Mouse (Mus musculus): ENCODE results near the gene Vkorc1. TPM values are rescaled to one million over a fixed set of nuclear protein-coding genes. Genes with fewer than 3 reads are reported as not detected.

The Vkorc1 gene
- polyA plus RNA-seq, 1 experiment from 2014 or later: 52.9 TPM

- H3K4me1 ChIP-seq: peaks cover 11% of the 10 kb centered on the region
- no peak within 1 kb of the TSS for H3K4me3 ChIP-seq
- no peaks in the 10 kb centered on the region for H3K27me3 ChIP-seq (replicated peaks)
- no peaks in the 10 kb centered on the region for H3K9me3 ChIP-seq
- peaks cover 30% of the 10 kb centered on the region for H3K36me3 ChIP-seq (replicated peaks)
- no peak within 1 kb of the TSS for H3K9ac ChIP-seq
- no peak within 1 kb of the TSS for H3K27ac ChIP-seq
- H3K4me2 ChIP-seq: no peak within 1 kb of the TSS
- ATAC-seq (replicated peaks): no peak
- WGBS: 47% methylated on average over 4 of the region's 4 CpGs
These were observed 4.6 kb downstream of the Vkorc1 start, which contains the start of gene Prss53 for GRCm38 (mm10) chr7:127890798-127891197. Prss53 (minus strand) TSS chr7:127890970.

GRCm38 (mm10) chr7:127888821-127889220, 6.6 kb downstream of the Vkorc1 start:
- Histone ChIP-seq H3K4me1 (peaks cover 16% of the 10 kb centered on the region), H3K9me3 (no peaks in the 10 kb centered on the region), H3K9ac (no peak overlapping the region), H3K27me3 (replicated peaks) (no peaks in the 10 kb centered on the region), H3K27ac (no peak overlapping the region), H3K4me3 (no peak overlapping the region), H3K4me2 (no peak overlapping the region), H3K36me3 (replicated peaks) (peaks cover 46% of the 10 kb centered on the region)
- WGBS: 84% methylated on average over 3 of the region's 3 CpGs
- no peak for ATAC-seq (replicated peaks)

- Histone ChIP-seq H3K9ac (no peak overlapping the region), H3K4me1 (peaks cover 21% of the 10 kb centered on the region), H3K9me3 (no peaks in the 10 kb centered on the region), H3K4me2 (no peak overlapping the region), H3K27ac (no peak overlapping the region), H3K4me3 (no peak overlapping the region), H3K27me3 (replicated peaks) (no peaks in the 10 kb centered on the region), H3K36me3 (replicated peaks) (peaks cover 55% of the 10 kb centered on the region)
- WGBS: 84% methylated on average over 3 of the region's 3 CpGs
- ATAC-seq (replicated peaks): no peak
These were observed 7.6 kb downstream of the Vkorc1 start for GRCm38 (mm10) chr7:127887781-127888180.

GRCm38 (mm10) chr7:127887191-127887590, 8.2 kb downstream of the Vkorc1 start:
- peaks cover 59% of the 10 kb centered on the region for H3K36me3 ChIP-seq (replicated peaks)
- no peak for ATAC-seq (replicated peaks)
- H3K27ac ChIP-seq: no peak overlapping the region
- WGBS: 90% methylated on average over 8 of the region's 8 CpGs
- no peaks in the 10 kb centered on the region for H3K9me3 ChIP-seq
- no peak overlapping the region for H3K4me3 ChIP-seq
- H3K4me1 ChIP-seq: peaks cover 25% of the 10 kb centered on the region
- H3K4me2 ChIP-seq: no peak overlapping the region
- H3K9ac ChIP-seq: no peak overlapping the region
- no peaks in the 10 kb centered on the region for H3K27me3 ChIP-seq (replicated peaks)

- Histone ChIP-seq H3K27ac (no peak overlapping the region), H3K9ac (no peak overlapping the region; the same call in 1 of the 2 replicates), H3K4me1 (peaks cover 25% of the 10 kb centered on the region), H3K36me3 (replicated peaks) (peaks cover 60% of the 10 kb centered on the region), H3K4me2 (no peak overlapping the region), H3K9me3 (no peaks in the 10 kb centered on the region), H3K27me3 (replicated peaks) (no peaks in the 10 kb centered on the region), H3K4me3 (no peak overlapping the region)
- ATAC-seq (replicated peaks): no peak
- 93% methylated on average over 6 of the region's 6 CpGs for WGBS
These were observed 8.9 kb downstream of the Vkorc1 start for GRCm38 (mm10) chr7:127886551-127886950.

- Histone ChIP-seq H3K27ac (no peak overlapping the region), H3K27me3 (replicated peaks) (no peaks in the 10 kb centered on the region), H3K9ac (no peak overlapping the region), H3K4me3 (no peak overlapping the region), H3K4me2 (no peak overlapping the region), H3K4me1 (peaks cover 25% of the 10 kb centered on the region), H3K9me3 (no peaks in the 10 kb centered on the region), H3K36me3 (replicated peaks) (peaks cover 66% of the 10 kb centered on the region)
- WGBS: 74% methylated on average over 6 of the region's 6 CpGs
- no peak for ATAC-seq (replicated peaks)
These were observed 9.5 kb downstream of the Vkorc1 start for GRCm38 (mm10) chr7:127885951-127886350.

- Histone ChIP-seq H3K36me3 (replicated peaks) (peaks cover 53% of the 10 kb centered on the region), H3K9ac (no peak overlapping the region), H3K27ac (no peak overlapping the region), H3K27me3 (replicated peaks) (no peaks in the 10 kb centered on the region), H3K4me1 (peaks cover 37% of the 10 kb centered on the region), H3K9me3 (no peaks in the 10 kb centered on the region), H3K4me2 (no peak overlapping the region), H3K4me3 (no peak overlapping the region)
- WGBS: 88% methylated on average over 12 of the region's 12 CpGs
- no peak for ATAC-seq (replicated peaks)
These were observed 15.0 kb downstream of the Vkorc1 start for GRCm38 (mm10) chr7:127880431-127880830.

GRCm38 (mm10) chr7:127879301-127879700, 16.1 kb downstream of the Vkorc1 start:
- Histone ChIP-seq H3K4me3 (no peak overlapping the region), H3K4me1 (peaks cover 32% of the 10 kb centered on the region), H3K27me3 (replicated peaks) (no peaks in the 10 kb centered on the region), H3K4me2 (no peak overlapping the region), H3K9me3 (no peaks in the 10 kb centered on the region), H3K9ac (no peak overlapping the region), H3K36me3 (replicated peaks) (peaks cover 44% of the 10 kb centered on the region), H3K27ac (no peak overlapping the region)
- 95% methylated on average over 9 of the region's 9 CpGs for whole genome bisulfite sequencing
- no peak for ATAC-seq (replicated peaks)

GRCm38 (mm10) chr7:127876467-127877348, 18.7 kb downstream of the Vkorc1 start, which contains the start of gene Zfp668:
Zfp668 (minus strand) TSS chr7:127876828.
- Histone ChIP-seq H3K4me2 (peak within 1 kb of the TSS; percentile 83), H3K9me3 (no peaks in the 10 kb centered on the region), H3K27ac (peak within 1 kb of the TSS; percentile 99), H3K36me3 (replicated peaks) (peaks cover 27% of the 10 kb centered on the region), H3K27me3 (replicated peaks) (no peaks in the 10 kb centered on the region), H3K9ac (peak within 1 kb of the TSS; percentile 84), H3K4me3 (peak within 1 kb of the TSS; percentile 81), H3K4me1 (peaks cover 39% of the 10 kb centered on the region)
- peak; percentile 69 for ATAC-seq (replicated peaks)
- WGBS: under 1% methylated on average over 60 of the region's 60 CpGs

- under 1% methylated on average over 41 of the region's 41 CpGs for WGBS
- peak within 1 kb of the TSS; percentile 83 for H3K4me2 ChIP-seq
- H3K27me3 ChIP-seq (replicated peaks): no peaks in the 10 kb centered on the region
- H3K4me1 ChIP-seq: peaks cover 39% of the 10 kb centered on the region
- peaks cover 22% of the 10 kb centered on the region for H3K36me3 ChIP-seq (replicated peaks)
- no peaks in the 10 kb centered on the region for H3K9me3 ChIP-seq
- H3K9ac ChIP-seq: peak within 1 kb of the TSS; percentile 84
- peak within 1 kb of the TSS; percentile 99 for H3K27ac ChIP-seq
- ATAC-seq (replicated peaks): peak; percentile 93
- peak within 1 kb of the TSS; percentile 81 for H3K4me3 ChIP-seq
These were observed 19.4 kb downstream of the Vkorc1 start, which contains the start of gene Zfp646 for GRCm38 (mm10) chr7:127876041-127876466. Zfp646 (plus strand) TSS chr7:127876221.

- H3K27me3 ChIP-seq (replicated peaks): no peaks in the 10 kb centered on the region
- no peaks in the 10 kb centered on the region for H3K9me3 ChIP-seq
- H3K9ac ChIP-seq: peak overlapping the region; percentile 84
- ATAC-seq (replicated peaks): peak; percentile 96
- WGBS: 0% methylated on average over 42 of the region's 43 CpGs
- peak overlapping the region; percentile 83 for H3K4me2 ChIP-seq
- peak overlapping the region; percentile 81 for H3K4me3 ChIP-seq
- peak overlapping the region; percentile 99 for H3K27ac ChIP-seq
- peaks cover 19% of the 10 kb centered on the region for H3K36me3 ChIP-seq (replicated peaks)
- peaks cover 39% of the 10 kb centered on the region for H3K4me1 ChIP-seq
These were observed 19.8 kb downstream of the Vkorc1 start for GRCm38 (mm10) chr7:127875627-127876001.

GRCm38 (mm10) chr7:127874812-127875626, 20.4 kb downstream of the Vkorc1 start:
- Histone ChIP-seq H3K4me1 (peaks cover 39% of the 10 kb centered on the region), H3K4me2 (peak overlapping the region; percentile 83), H3K4me3 (peak overlapping the region; percentile 81), H3K9me3 (no peaks in the 10 kb centered on the region), H3K36me3 (replicated peaks) (peaks cover 19% of the 10 kb centered on the region), H3K27me3 (replicated peaks) (no peaks in the 10 kb centered on the region), H3K27ac (peak overlapping the region; percentile 99), H3K9ac (peak overlapping the region; percentile 84)
- peak; percentile 49; the same call in 1 of the 2 replicates for ATAC-seq (replicated peaks)
- 3% methylated on average over 20 of the region's 20 CpGs for WGBS
